17 mouse cellular contexts compared by ENCODE assay signal in genomic region chr13:5723319-5723718, GRCm38 (mm10).
"Had no signal": no experiment of that assay in that cellular context is flagged by ENCODE, and none has a peak within 500 bp of the region (broad histone marks: within the 10 kb centered on the region; RNA-seq: fewer than 3 reads in every experiment).

No protein-coding gene starts in this region.

- H3K4me2 ChIP-seq: liver, embryonic 15.5 days; lung, embryonic 15.5 days; midbrain, embryonic 12.5 days; midbrain, embryonic 15.5 days; neural tube, embryonic 12.5 days; stomach, embryonic 15.5 days had no signal

- ATAC-seq: liver, postnatal 0 days; lung, postnatal 0 days; midbrain, embryonic 15.5 days had no signal

- H3K9me3 ChIP-seq: liver, embryonic 15.5 days; lung, embryonic 15.5 days; megakaryocyte, embryonic 14.5 days; midbrain, embryonic 12.5 days; midbrain, embryonic 15.5 days; neural tube, embryonic 12.5 days; stomach, embryonic 15.5 days had no signal

- H3K9ac ChIP-seq: liver, embryonic 15.5 days; liver, postnatal 0 days; lung, embryonic 15.5 days; midbrain, embryonic 12.5 days; midbrain, embryonic 15.5 days; neural tube, embryonic 12.5 days; stomach, embryonic 15.5 days had no signal

- DNase-seq: liver, postnatal 0 days; lung, adult 2 months; lung, postnatal 14 days; lung, postnatal 36 days; right cerebral cortex, postnatal 14 days; thymus, postnatal 14 days; thymus, postnatal 36 days had no signal

- H3K4me1 ChIP-seq: liver, embryonic 15.5 days; lung, embryonic 15.5 days; midbrain, embryonic 12.5 days; midbrain, embryonic 15.5 days; neural tube, embryonic 12.5 days; stomach, embryonic 15.5 days had no signal

- H3K27me3 ChIP-seq: liver, embryonic 15.5 days; lung, embryonic 15.5 days; megakaryocyte, embryonic 14.5 days; midbrain, embryonic 12.5 days; midbrain, embryonic 15.5 days; neural tube, embryonic 12.5 days; stomach, embryonic 15.5 days had no signal

- H3K36me3 ChIP-seq: liver, embryonic 15.5 days; lung, embryonic 15.5 days; midbrain, embryonic 12.5 days; midbrain, embryonic 15.5 days; neural tube, embryonic 12.5 days; stomach, embryonic 15.5 days had no signal

- H3K4me3 ChIP-seq: liver, embryonic 15.5 days; lung, embryonic 15.5 days; megakaryocyte, embryonic 14.5 days; midbrain, embryonic 12.5 days; midbrain, embryonic 15.5 days; neural tube, embryonic 12.5 days; stomach, embryonic 15.5 days had no signal

- H3K27ac ChIP-seq: liver, embryonic 15.5 days; lung, embryonic 15.5 days; macrophage; midbrain, embryonic 12.5 days; midbrain, embryonic 15.5 days; neural tube, embryonic 12.5 days; stomach, embryonic 15.5 days; stomach, postnatal 0 days had no signal
